Mouse (Mus musculus): Measurements from ENCODE around the gene Mtmr6. TPM values are rescaled to one million over a fixed set of nuclear protein-coding genes. Genes with fewer than 3 reads are reported as not detected.
A peak's percentile ranks its signal among the peaks of the same experiment; 100 is the strongest.

Mtmr6 gene
- polyA plus RNA-seq, 1 experiment from 2014 or later: 27.7 TPM

- Histone ChIP-seq H3K4me1 (ENCODE audit: control insufficient read depth, insufficient read depth, low read length) (peaks cover 9% of the 10 kb centered on the region), H3K4me3 (ENCODE audit: low read depth, low read length) (peak overlapping the region; percentile 89), H3K27ac (ENCODE audit: low read depth, low read length) (peak overlapping the region; percentile 78), H3K9ac (ENCODE audit: low read depth, low read length) (peak overlapping the region; percentile 81), H3K27me3 (ENCODE audit: control insufficient read depth, insufficient read depth, low read length) (no peaks in the 10 kb centered on the region), H3K4me2 (peak overlapping the region; percentile 83), H3K9me3 (replicated peaks; ENCODE audit: control insufficient read depth, low read length) (no peaks in the 10 kb centered on the region), H3K36me3 (ENCODE audit: control insufficient read depth, insufficient read depth, low read length) (no peaks in the 10 kb centered on the region)
- no peak for ATAC-seq (replicated peaks; ENCODE audit: insufficient number of reproducible peaks, low FRiP score, low TSS enrichment)
- WGBS (ENCODE audit: insufficient replicate concordance): 24% methylated on average over 15 of the region's 15 CpGs
Observed at GRCm38 (mm10) chr14:60252004-60253000, 12.7 kb upstream of the Mtmr6 start.

- H3K9me3 ChIP-seq (replicated peaks; ENCODE audit: control insufficient read depth, low read length): no peaks in the 10 kb centered on the region
- no peaks in the 10 kb centered on the region for H3K36me3 ChIP-seq (ENCODE audit: control insufficient read depth, insufficient read depth, low read length)
- H3K27ac ChIP-seq (ENCODE audit: low read depth, low read length): no peak overlapping the region
- H3K4me3 ChIP-seq (ENCODE audit: low read depth, low read length): no peak overlapping the region
- H3K4me2 ChIP-seq: no peak overlapping the region
- no peak overlapping the region for H3K9ac ChIP-seq (ENCODE audit: low read depth, low read length)
- H3K27me3 ChIP-seq (ENCODE audit: control insufficient read depth, insufficient read depth, low read length): no peaks in the 10 kb centered on the region
- peaks cover 9% of the 10 kb centered on the region for H3K4me1 ChIP-seq (ENCODE audit: control insufficient read depth, insufficient read depth, low read length)
- ATAC-seq (replicated peaks; ENCODE audit: insufficient number of reproducible peaks, low FRiP score, low TSS enrichment): no peak
- 60% methylated on average over 3 of the region's 3 CpGs for WGBS (ENCODE audit: insufficient replicate concordance)
Observed at GRCm38 (mm10) chr14:60253466-60253865, 11.6 kb upstream of the Mtmr6 start.

- H3K4me2 ChIP-seq: no peak overlapping the region
- no peak overlapping the region for H3K4me3 ChIP-seq (ENCODE audit: low read depth, low read length)
- peaks cover 6% of the 10 kb centered on the region; the same call in 1 of the 2 replicates for H3K4me1 ChIP-seq (ENCODE audit: control insufficient read depth, insufficient read depth, low read length)
- H3K27ac ChIP-seq (ENCODE audit: low read depth, low read length): no peak overlapping the region
- H3K9ac ChIP-seq (ENCODE audit: low read depth, low read length): no peak overlapping the region
- ATAC-seq (replicated peaks; ENCODE audit: insufficient number of reproducible peaks, low FRiP score, low TSS enrichment): no peak
- no peaks in the 10 kb centered on the region for H3K9me3 ChIP-seq (replicated peaks; ENCODE audit: control insufficient read depth, low read length)
- no peaks in the 10 kb centered on the region for H3K27me3 ChIP-seq (ENCODE audit: control insufficient read depth, insufficient read depth, low read length)
- H3K36me3 ChIP-seq (ENCODE audit: control insufficient read depth, insufficient read depth, low read length): no peaks in the 10 kb centered on the region
Observed at GRCm38 (mm10) chr14:60254774-60255173, 10.3 kb upstream of the Mtmr6 start.

- H3K27ac ChIP-seq (ENCODE audit: low read depth, low read length): no peak overlapping the region
- H3K9me3 ChIP-seq (replicated peaks; ENCODE audit: control insufficient read depth, low read length): no peaks in the 10 kb centered on the region
- no peaks in the 10 kb centered on the region for H3K36me3 ChIP-seq (ENCODE audit: control insufficient read depth, insufficient read depth, low read length)
- peaks cover 6% of the 10 kb centered on the region; the same call in 1 of the 2 replicates for H3K4me1 ChIP-seq (ENCODE audit: control insufficient read depth, insufficient read depth, low read length)
- no peak for ATAC-seq (replicated peaks; ENCODE audit: insufficient number of reproducible peaks, low FRiP score, low TSS enrichment)
- H3K27me3 ChIP-seq (ENCODE audit: control insufficient read depth, insufficient read depth, low read length): no peaks in the 10 kb centered on the region
- H3K4me2 ChIP-seq: no peak overlapping the region
- 20% methylated on average over 3 of the region's 3 CpGs for WGBS (ENCODE audit: insufficient replicate concordance)
- H3K4me3 ChIP-seq (ENCODE audit: low read depth, low read length): no peak overlapping the region
- no peak overlapping the region for H3K9ac ChIP-seq (ENCODE audit: low read depth, low read length)
Observed at GRCm38 (mm10) chr14:60256356-60256755, 8.7 kb upstream of the Mtmr6 start.

- peaks cover 7% of the 10 kb centered on the region; the same call in 1 of the 2 replicates for H3K4me1 ChIP-seq (ENCODE audit: control insufficient read depth, insufficient read depth, low read length)
- no peak overlapping the region for H3K4me2 ChIP-seq
- H3K27me3 ChIP-seq (ENCODE audit: control insufficient read depth, insufficient read depth, low read length): no peaks in the 10 kb centered on the region
- 72% methylated on average over 4 of the region's 4 CpGs for WGBS (ENCODE audit: insufficient replicate concordance)
- no peak overlapping the region for H3K9ac ChIP-seq (ENCODE audit: low read depth, low read length)
- no peaks in the 10 kb centered on the region for H3K9me3 ChIP-seq (replicated peaks; ENCODE audit: control insufficient read depth, low read length)
- no peaks in the 10 kb centered on the region for H3K36me3 ChIP-seq (ENCODE audit: control insufficient read depth, insufficient read depth, low read length)
- no peak overlapping the region for H3K4me3 ChIP-seq (ENCODE audit: low read depth, low read length)
- ATAC-seq (replicated peaks; ENCODE audit: insufficient number of reproducible peaks, low FRiP score, low TSS enrichment): no peak
- H3K27ac ChIP-seq (ENCODE audit: low read depth, low read length): no peak overlapping the region
Observed at GRCm38 (mm10) chr14:60257101-60257500, 7.9 kb upstream of the Mtmr6 start.

GRCm38 (mm10) chr14:60257851-60258250, 7.2 kb upstream of the Mtmr6 start:
- Histone ChIP-seq H3K9ac (ENCODE audit: low read depth, low read length) (no peak overlapping the region), H3K27ac (ENCODE audit: low read depth, low read length) (no peak overlapping the region), H3K4me3 (ENCODE audit: low read depth, low read length) (no peak overlapping the region), H3K27me3 (ENCODE audit: control insufficient read depth, insufficient read depth, low read length) (no peaks in the 10 kb centered on the region), H3K4me2 (no peak overlapping the region), H3K9me3 (replicated peaks; ENCODE audit: control insufficient read depth, low read length) (no peaks in the 10 kb centered on the region), H3K36me3 (ENCODE audit: control insufficient read depth, insufficient read depth, low read length) (no peaks in the 10 kb centered on the region), H3K4me1 (ENCODE audit: control insufficient read depth, insufficient read depth, low read length) (0 out of 2 replicates have a peak, but pooled peaks cover 2% of the 10 kb centered on the region)
- no peak for ATAC-seq (replicated peaks; ENCODE audit: insufficient number of reproducible peaks, low FRiP score, low TSS enrichment)
- WGBS (ENCODE audit: insufficient replicate concordance): 84% methylated on average over 1 of the region's 1 CpGs

GRCm38 (mm10) chr14:60262316-60262715, 2.7 kb upstream of the Mtmr6 start:
- H3K27ac ChIP-seq (ENCODE audit: low read depth, low read length): no peak overlapping the region
- H3K4me3 ChIP-seq (ENCODE audit: low read depth, low read length): no peak overlapping the region
- H3K27me3 ChIP-seq (ENCODE audit: control insufficient read depth, insufficient read depth, low read length): no peaks in the 10 kb centered on the region
- H3K4me1 ChIP-seq (ENCODE audit: control insufficient read depth, insufficient read depth, low read length): 0 out of 2 replicates have a peak, but pooled peaks cover 6% of the 10 kb centered on the region
- no peak for ATAC-seq (replicated peaks; ENCODE audit: insufficient number of reproducible peaks, low FRiP score, low TSS enrichment)
- no peak overlapping the region for H3K9ac ChIP-seq (ENCODE audit: low read depth, low read length)
- no peaks in the 10 kb centered on the region for H3K9me3 ChIP-seq (replicated peaks; ENCODE audit: control insufficient read depth, low read length)
- 45% methylated on average over 7 of the region's 7 CpGs for WGBS (ENCODE audit: insufficient replicate concordance)
- H3K4me2 ChIP-seq: no peak overlapping the region; the same call in 1 of the 2 replicates
- H3K36me3 ChIP-seq (ENCODE audit: control insufficient read depth, insufficient read depth, low read length): no peaks in the 10 kb centered on the region

GRCm38 (mm10) chr14:60269333-60269732, 4.3 kb downstream of the Mtmr6 start:
- no peak overlapping the region for H3K9ac ChIP-seq (ENCODE audit: low read depth, low read length)
- no peak overlapping the region for H3K27ac ChIP-seq (ENCODE audit: low read depth, low read length)
- no peak overlapping the region for H3K4me2 ChIP-seq
- H3K36me3 ChIP-seq (ENCODE audit: control insufficient read depth, insufficient read depth, low read length): no peaks in the 10 kb centered on the region
- ATAC-seq (replicated peaks; ENCODE audit: insufficient number of reproducible peaks, low FRiP score, low TSS enrichment): no peak
- H3K9me3 ChIP-seq (replicated peaks; ENCODE audit: control insufficient read depth, low read length): no peaks in the 10 kb centered on the region
- H3K4me3 ChIP-seq (ENCODE audit: low read depth, low read length): no peak overlapping the region
- H3K4me1 ChIP-seq (ENCODE audit: control insufficient read depth, insufficient read depth, low read length): 0 out of 2 replicates have a peak, but pooled peaks cover 4% of the 10 kb centered on the region
- WGBS (ENCODE audit: insufficient replicate concordance): 87% methylated on average over 6 of the region's 6 CpGs
- no peaks in the 10 kb centered on the region for H3K27me3 ChIP-seq (ENCODE audit: control insufficient read depth, insufficient read depth, low read length)

Data from heart, embryonic 11.5 days (tissue).